Mouse (Mus musculus) forebrain, embryonic 13.5 days (tissue): Measurements from ENCODE around the gene Akap13. TPM values are rescaled to one million over a fixed set of nuclear protein-coding genes. Genes with fewer than 3 reads are reported as not detected.

Experiments used
- ATAC-seq: fragments of 200-750 bp; cut with Nextera tagmentation; 2 replicates; pipeline ENCODE4 v1.8.0; 2017
- H3K27ac ChIP-seq: fragments of 300-500 bp; sonication (generic); 2 replicates; pipeline ENCODE4 v1.5.1; 2015; ENCODE audit warnings: inconsistent platforms, mild to moderate bottlenecking, moderate library complexity
- H3K27me3 ChIP-seq: fragments of 300-500 bp; sonication (generic); 2 replicates; pipeline ENCODE4 v1.6.1; 2015; ENCODE audit warnings: mild to moderate bottlenecking, inconsistent platforms
- H3K36me3 ChIP-seq: fragments of 300-500 bp; sonication (generic); 2 replicates; pipeline ENCODE4 v1.6.1; 2015; ENCODE audit warnings: mild to moderate bottlenecking, inconsistent platforms; ENCODE audit not compliant: poor library complexity, severe bottlenecking
- H3K4me1 ChIP-seq: fragments of 300-500 bp; sonication (generic); 2 replicates; pipeline ENCODE4 v1.6.1; 2015; ENCODE audit warnings: inconsistent platforms
- H3K4me2 ChIP-seq: fragments of 300-500 bp; sonication (generic); 2 replicates; pipeline ENCODE4 v1.6.1; 2015; ENCODE audit warnings: inconsistent platforms, mild to moderate bottlenecking, moderate library complexity
- H3K4me3 ChIP-seq: fragments of 300-500 bp; sonication (generic); 2 replicates; pipeline ENCODE4 v1.5.1; 2015; ENCODE audit warnings: mild to moderate bottlenecking, inconsistent platforms
- H3K9ac ChIP-seq: fragments of 300-500 bp; sonication (generic); 2 replicates; pipeline ENCODE4 v1.6.1; 2015; ENCODE audit warnings: mild to moderate bottlenecking, inconsistent platforms
- H3K9me3 ChIP-seq: fragments of 300-500 bp; sonication (generic); replicated peaks from 2 replicates; pipeline ENCODE4 v1.6.1; 2016; ENCODE audit warnings: inconsistent platforms
- WGBS: fragments of 180-500 bp; shearing (Covaris S2); methylation state at CpG from one replicate; pipeline ENCODE4 v1.1.7; 2015; 5-methylcytosine and 5-hydroxymethylcytosine counted together
- polyA plus RNA-seq: library from polyadenylated mRNA; unstranded; fragments of >200 nt; fragmentation: Nextera tagmentation; extraction: Ambion mirVana; gene quantifications from 2 replicates; pipeline ENCODE4 v1.2.1, GENCODE M21; 2015

Akap13 gene
- polyA plus RNA-seq, 1 experiment from 2014 or later, result 15.2 TPM

DNA sequence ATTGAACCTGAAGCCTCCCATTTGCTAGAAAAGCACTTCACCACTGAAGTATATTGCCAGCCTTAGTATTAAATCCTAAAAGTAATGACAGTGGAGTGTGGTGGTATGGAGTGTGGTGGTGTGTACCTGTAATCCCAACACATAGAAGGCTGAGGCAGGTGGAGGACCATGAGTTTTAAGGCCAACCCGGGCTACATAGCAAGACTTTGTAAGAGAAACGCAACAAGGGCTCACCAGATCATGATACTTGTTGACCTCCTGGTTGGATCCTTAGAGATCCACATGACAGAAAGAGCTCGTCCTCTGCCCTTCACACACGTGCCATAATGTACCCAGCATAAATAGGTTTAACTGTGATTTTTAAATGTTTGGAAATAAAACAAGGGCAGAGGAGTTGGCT is 254.6 kb downstream of the Akap13 start:
- H3K9ac ChIP-seq, result no peak overlapping the region
- no peak overlapping the region for H3K27ac ChIP-seq
- no peak for ATAC-seq
- H3K4me3 ChIP-seq, result no peak overlapping the region
- no peaks in the 10 kb centered on the region for H3K27me3 ChIP-seq
- H3K9me3 ChIP-seq, result no peaks in the 10 kb centered on the region
- H3K4me2 ChIP-seq, result no peak overlapping the region
- 91% methylated on average over 4 of the region's 4 CpGs for whole genome bisulfite sequencing
- peaks cover 4% of the 10 kb centered on the region; the same call in 1 of the 2 replicates for H3K36me3 ChIP-seq
- H3K4me1 ChIP-seq, result no peaks in the 10 kb centered on the region

DNA sequence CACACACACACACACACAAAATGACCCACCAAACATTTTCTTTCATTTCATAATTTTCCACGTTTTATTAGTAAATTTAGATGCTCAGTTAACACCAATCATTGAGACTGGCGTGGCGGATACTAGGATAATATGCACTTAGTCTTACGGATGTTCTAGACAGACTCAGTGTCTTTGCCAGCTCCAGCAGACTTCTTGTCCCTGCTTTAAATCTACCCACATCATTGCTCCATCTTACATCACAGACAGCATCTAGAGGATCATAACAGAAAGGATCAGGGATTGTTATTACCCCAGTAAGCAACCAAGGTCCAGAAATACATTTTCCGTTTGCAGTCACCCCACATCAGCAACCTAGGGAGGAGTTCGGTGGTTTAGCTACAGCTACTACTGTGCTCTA is 255.6 kb downstream of the Akap13 start:
- Histone ChIP-seq H3K36me3 (peaks cover 2% of the 10 kb centered on the region; the same call in 1 of the 2 replicates), H3K4me2 (no peak overlapping the region), H3K27ac (no peak overlapping the region), H3K4me1 (no peaks in the 10 kb centered on the region), H3K27me3 (no peaks in the 10 kb centered on the region), H3K9me3 (no peaks in the 10 kb centered on the region), H3K9ac (no peak overlapping the region), H3K4me3 (no peak overlapping the region)
- 93% methylated on average over 6 of the region's 6 CpGs for WGBS
- ATAC-seq, result no peak

DNA sequence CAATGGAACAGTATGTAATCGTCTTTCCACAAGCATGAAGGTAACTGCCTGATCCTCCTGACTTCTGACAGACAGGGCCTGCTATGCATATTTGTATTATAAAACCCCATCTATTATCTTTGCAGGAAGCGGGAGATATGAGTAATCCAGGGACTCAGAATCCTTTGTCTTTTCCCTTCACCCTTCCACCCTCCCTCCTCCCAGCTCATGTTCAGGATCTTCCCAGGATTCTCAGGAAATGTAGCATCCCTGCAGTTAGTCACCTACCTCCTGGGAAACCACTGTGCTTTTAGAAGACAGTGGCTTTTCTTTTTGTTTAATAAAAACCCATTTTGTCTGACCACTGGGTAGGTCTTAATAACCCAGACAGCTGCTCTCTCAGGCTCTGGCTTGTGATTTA is 256.1 kb downstream of the Akap13 start:
- H3K4me1 ChIP-seq, result no peaks in the 10 kb centered on the region
- no peak overlapping the region for H3K4me2 ChIP-seq
- no peak for ATAC-seq
- no peak overlapping the region for H3K9ac ChIP-seq
- no peak overlapping the region for H3K4me3 ChIP-seq
- H3K27ac ChIP-seq, result no peak overlapping the region
- H3K9me3 ChIP-seq, result no peaks in the 10 kb centered on the region
- no peaks in the 10 kb centered on the region for H3K36me3 ChIP-seq
- no peaks in the 10 kb centered on the region for H3K27me3 ChIP-seq
- 76% methylated on average over 2 of the region's 2 CpGs for WGBS

DNA sequence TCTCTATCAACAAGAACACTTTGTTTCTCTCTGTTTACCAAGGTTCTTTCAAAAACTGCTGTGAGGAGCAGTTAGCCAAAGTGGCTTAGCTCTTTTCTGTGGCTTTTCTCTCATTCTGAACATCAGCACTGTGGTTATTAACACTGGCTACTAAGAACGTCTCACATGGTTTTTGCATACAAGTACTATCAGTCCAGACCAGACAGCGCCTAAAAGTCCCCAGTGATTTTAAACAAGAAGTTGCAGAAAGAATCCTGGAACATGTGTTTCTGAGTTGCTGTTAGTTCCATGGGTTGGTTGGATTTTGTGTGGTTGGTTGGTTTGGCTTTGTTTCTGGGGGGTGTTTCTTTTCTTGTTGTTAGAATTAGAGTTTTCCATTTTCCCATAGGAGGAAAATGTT is 257.5 kb downstream of the Akap13 start:
- H3K27me3 ChIP-seq, result no peaks in the 10 kb centered on the region
- H3K9ac ChIP-seq, result no peak overlapping the region
- H3K4me2 ChIP-seq, result no peak overlapping the region
- H3K4me3 ChIP-seq, result no peak overlapping the region
- WGBS, result 68% methylated on average over 2 of the region's 2 CpGs
- H3K4me1 ChIP-seq, result no peaks in the 10 kb centered on the region
- H3K27ac ChIP-seq, result no peak overlapping the region
- ATAC-seq, result no peak
- H3K36me3 ChIP-seq, result no peaks in the 10 kb centered on the region
- no peaks in the 10 kb centered on the region for H3K9me3 ChIP-seq

DNA sequence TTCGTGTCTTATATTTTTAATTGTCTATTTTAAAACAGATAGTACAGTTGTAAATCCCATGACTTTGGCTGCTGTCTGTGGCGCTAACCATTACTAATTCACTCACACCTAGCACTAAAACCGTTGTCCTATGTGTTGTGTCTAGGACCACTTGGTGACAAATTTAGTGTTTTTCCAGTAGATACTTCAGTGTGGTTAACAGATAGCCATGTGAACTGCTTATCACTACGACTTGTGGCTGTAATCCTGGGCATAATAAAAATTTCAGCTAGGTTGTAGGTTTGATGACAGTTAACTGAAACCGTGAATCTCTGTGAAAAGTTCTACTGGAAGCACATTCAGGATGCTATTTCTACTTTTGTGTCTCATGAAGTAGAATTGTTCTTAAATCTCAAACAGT is 258.6 kb downstream of the Akap13 start:
- no peak for ATAC-seq
- H3K4me3 ChIP-seq, result no peak overlapping the region
- 96% methylated on average over 5 of the region's 5 CpGs for WGBS

DNA sequence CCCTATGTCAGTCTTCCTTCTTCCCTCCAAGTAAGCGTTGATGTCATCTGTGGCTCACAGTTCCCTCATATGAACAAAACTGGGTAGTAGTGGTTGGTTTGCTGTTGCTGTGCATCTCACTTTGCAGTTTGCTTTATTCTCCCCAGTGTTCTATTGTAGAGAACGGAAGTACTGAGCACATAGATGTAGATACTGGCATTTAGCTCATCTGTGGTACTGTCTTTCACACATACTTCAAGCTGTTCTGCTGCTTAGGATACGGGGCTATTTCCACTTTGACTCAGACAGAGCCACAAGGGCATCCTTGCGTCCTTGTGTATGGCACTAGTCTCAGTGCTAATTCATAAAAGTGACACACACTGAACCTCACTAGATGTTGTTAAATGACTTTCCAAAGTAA is 259.7 kb downstream of the Akap13 start:
- 92% methylated on average over 4 of the region's 4 CpGs for WGBS
- Histone ChIP-seq H3K4me2 (no peak overlapping the region), H3K9ac (no peak overlapping the region), H3K27me3 (no peaks in the 10 kb centered on the region), H3K27ac (no peak overlapping the region), H3K4me3 (no peak overlapping the region), H3K9me3 (no peaks in the 10 kb centered on the region), H3K4me1 (no peaks in the 10 kb centered on the region), H3K36me3 (no peaks in the 10 kb centered on the region)
- ATAC-seq, result no peak

More for the DNA sequence above, 258.6 kb downstream of the Akap13 start:
- H3K4me1 ChIP-seq, result no peaks in the 10 kb centered on the region
- no peak overlapping the region for H3K27ac ChIP-seq
- no peaks in the 10 kb centered on the region for H3K27me3 ChIP-seq
- no peaks in the 10 kb centered on the region for H3K9me3 ChIP-seq
- no peaks in the 10 kb centered on the region for H3K36me3 ChIP-seq
- no peak overlapping the region for H3K9ac ChIP-seq
- H3K4me2 ChIP-seq, result no peak overlapping the region

DNA sequence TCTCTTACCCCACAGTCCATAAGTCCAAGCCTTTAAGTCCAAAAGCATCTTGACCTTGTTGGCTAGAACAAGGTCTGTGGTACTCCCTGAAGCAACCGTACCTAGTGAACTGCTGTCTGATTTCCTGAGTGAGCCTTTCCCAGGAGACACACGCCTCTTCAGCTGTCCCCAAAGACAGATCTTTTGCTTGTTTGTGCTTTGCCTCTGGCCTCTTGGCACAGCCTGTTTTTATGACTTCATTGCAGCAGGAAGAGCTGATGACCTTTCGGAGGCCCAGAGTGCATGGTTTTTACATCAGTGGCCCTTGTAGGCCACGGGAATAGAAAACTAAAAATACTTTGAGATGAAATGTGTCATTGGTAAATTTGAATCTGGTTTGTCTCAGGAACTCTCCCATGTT is 260.6 kb downstream of the Akap13 start:
- no peak for ATAC-seq
- WGBS, result 91% methylated on average over 4 of the region's 4 CpGs
- no peak overlapping the region for H3K4me3 ChIP-seq
- H3K9me3 ChIP-seq, result no peaks in the 10 kb centered on the region
- H3K9ac ChIP-seq, result no peak overlapping the region
- no peaks in the 10 kb centered on the region for H3K36me3 ChIP-seq
- no peak overlapping the region for H3K4me2 ChIP-seq
- H3K4me1 ChIP-seq, result no peaks in the 10 kb centered on the region
- H3K27me3 ChIP-seq, result no peaks in the 10 kb centered on the region
- no peak overlapping the region for H3K27ac ChIP-seq

DNA sequence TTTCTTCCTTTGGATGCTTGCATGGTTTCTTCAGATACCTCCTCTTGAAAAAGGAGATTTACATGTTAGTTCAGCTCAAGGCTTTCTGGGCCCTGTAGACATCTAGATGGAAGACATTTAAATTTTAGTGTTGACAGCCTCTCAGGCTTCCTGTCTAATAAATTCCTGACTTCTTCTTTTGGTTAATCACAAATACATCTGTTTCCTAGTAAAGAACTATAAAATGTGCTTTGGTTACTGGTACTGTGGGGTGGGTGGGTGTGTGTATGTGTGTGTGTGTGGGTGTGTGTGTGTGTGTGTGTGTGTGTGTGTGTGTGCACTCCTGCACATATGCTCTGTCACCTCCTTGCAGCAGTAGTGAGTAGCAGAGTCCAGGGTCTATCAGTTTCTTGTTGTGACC is 262.0 kb downstream of the Akap13 start:
- Histone ChIP-seq H3K27ac (no peak overlapping the region), H3K9me3 (no peaks in the 10 kb centered on the region), H3K36me3 (0 out of 2 replicates have a peak, but pooled peaks cover 3% of the 10 kb centered on the region), H3K27me3 (no peaks in the 10 kb centered on the region), H3K4me1 (no peaks in the 10 kb centered on the region), H3K4me2 (no peak overlapping the region), H3K9ac (no peak overlapping the region), H3K4me3 (no peak overlapping the region)
- no peak for ATAC-seq

DNA sequence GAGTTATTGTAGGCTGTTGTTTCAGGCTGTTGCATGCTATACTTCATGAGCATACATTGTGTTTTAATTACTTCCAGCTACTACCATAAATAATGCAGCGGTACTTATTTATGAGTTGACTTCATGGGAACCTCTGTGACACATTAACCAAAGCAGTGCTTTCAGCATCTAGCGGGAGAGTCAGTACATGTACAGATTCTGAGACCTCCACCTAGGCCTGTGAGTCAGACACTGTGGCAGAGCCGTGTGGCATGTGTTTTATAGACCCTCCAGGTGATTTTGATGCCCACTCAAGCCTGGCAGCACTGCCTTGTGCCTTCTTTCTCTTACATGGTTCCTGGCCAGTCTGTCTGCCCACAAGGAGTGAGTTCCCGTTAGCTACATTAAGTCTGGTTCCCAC is 266.0 kb downstream of the Akap13 start:
- ATAC-seq, result no peak
- Histone ChIP-seq H3K4me3 (no peak overlapping the region), H3K27me3 (no peaks in the 10 kb centered on the region), H3K27ac (no peak overlapping the region), H3K4me2 (no peak overlapping the region), H3K36me3 (peaks cover 18% of the 10 kb centered on the region; the same call in 1 of the 2 replicates), H3K9me3 (no peaks in the 10 kb centered on the region), H3K9ac (no peak overlapping the region), H3K4me1 (no peaks in the 10 kb centered on the region)
- 93% methylated on average over 4 of the region's 4 CpGs for WGBS

DNA sequence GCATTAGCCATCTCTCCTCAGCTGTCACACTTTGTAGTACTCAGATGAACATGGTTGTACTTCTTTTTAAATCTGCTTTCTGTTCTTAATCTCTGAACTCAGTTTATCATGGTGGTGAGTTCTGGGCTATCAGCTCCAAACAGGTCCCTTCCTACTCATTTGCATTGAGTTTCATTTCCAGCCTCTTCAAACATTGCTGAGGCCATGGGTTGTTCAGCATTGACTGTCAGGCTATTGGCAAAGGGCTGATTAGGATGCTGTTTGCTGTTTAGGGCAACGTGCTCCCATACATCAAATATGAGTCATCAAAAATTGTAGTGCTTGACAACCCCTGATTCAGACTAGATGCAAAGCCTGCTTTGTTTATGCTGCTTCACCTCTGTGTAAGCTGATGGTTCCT is 268.7 kb downstream of the Akap13 start:
- no peaks in the 10 kb centered on the region for H3K27me3 ChIP-seq
- H3K4me3 ChIP-seq, result no peak overlapping the region
- no peak overlapping the region for H3K9ac ChIP-seq
- no peak overlapping the region for H3K27ac ChIP-seq
- 94% methylated on average over 1 of the region's 1 CpGs for WGBS
- no peak for ATAC-seq
- peaks cover 34% of the 10 kb centered on the region for H3K36me3 ChIP-seq
- H3K4me2 ChIP-seq, result no peak overlapping the region
- H3K4me1 ChIP-seq, result no peaks in the 10 kb centered on the region
- H3K9me3 ChIP-seq, result no peaks in the 10 kb centered on the region

DNA sequence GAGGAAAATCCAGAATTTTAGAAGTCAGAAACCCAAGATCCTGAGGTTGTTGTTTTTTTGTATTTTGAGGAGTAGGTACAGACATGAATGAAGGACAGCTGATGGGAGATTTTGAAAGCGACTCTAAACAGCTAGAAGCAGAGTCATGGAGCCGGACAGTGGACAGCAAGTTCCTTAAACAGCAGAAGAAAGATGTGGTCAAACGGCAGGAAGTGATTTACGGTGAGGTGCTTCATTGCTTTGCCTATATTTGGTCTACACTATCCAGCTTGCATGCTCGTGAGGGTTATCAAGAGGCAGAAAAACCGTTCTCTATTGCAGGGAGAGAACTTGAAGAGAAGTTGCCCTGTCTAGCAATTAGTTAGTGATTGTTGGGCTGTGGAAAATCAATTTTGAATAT is 270.6 kb downstream of the Akap13 start:
- Histone ChIP-seq H3K4me2 (no peak overlapping the region), H3K4me3 (no peak overlapping the region), H3K27me3 (no peaks in the 10 kb centered on the region), H3K9ac (no peak overlapping the region), H3K27ac (no peak overlapping the region), H3K9me3 (no peaks in the 10 kb centered on the region), H3K36me3 (peaks cover 51% of the 10 kb centered on the region), H3K4me1 (no peaks in the 10 kb centered on the region)
- WGBS, result 95% methylated on average over 6 of the region's 6 CpGs
- no peak for ATAC-seq

DNA sequence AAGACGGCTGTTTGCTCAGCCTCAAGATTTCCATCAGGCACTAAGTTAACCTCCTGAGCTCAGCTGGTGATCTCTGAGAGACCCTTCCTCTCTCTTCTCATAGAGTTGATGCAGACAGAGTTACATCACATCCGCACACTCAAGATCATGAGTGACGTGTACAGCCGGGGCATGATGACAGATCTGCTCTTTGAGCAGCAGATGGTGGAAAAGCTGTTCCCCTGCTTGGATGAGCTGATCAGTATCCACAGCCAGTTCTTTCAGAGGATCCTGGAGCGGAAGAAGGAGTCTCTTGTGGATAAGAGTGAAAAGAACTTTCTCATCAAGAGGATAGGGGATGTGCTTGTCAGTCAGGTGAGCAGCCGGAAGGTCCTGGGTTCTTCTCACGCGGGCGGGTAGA is 271.5 kb downstream of the Akap13 start:
- Histone ChIP-seq H3K36me3 (peaks cover 53% of the 10 kb centered on the region), H3K4me1 (no peaks in the 10 kb centered on the region), H3K9me3 (no peaks in the 10 kb centered on the region), H3K4me3 (no peak overlapping the region), H3K27ac (no peak overlapping the region), H3K4me2 (no peak overlapping the region), H3K9ac (no peak overlapping the region), H3K27me3 (no peaks in the 10 kb centered on the region)
- ATAC-seq, result no peak
- WGBS, result 93% methylated on average over 9 of the region's 9 CpGs

DNA sequence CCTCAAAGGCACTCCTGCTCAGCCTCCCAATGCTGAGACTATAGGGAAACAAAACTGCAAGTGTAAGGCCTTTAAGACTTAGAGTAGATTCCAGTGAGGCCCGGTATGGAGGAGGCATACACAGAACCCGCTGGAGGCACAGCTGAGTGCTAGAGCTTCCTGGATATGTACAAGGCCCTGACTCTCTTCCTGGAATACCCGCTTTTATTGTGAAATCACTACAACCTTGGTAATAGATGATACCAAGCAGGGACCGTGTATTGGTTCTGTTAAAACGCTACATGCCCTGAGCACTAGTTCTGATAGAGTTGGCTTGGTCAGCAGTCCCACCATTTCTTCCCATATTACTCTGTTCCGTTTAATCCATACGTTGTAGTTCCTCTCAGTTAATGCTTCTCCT is 274.3 kb downstream of the Akap13 start:
- Histone ChIP-seq H3K27me3 (no peaks in the 10 kb centered on the region), H3K4me3 (no peak overlapping the region), H3K9ac (no peak overlapping the region), H3K27ac (no peak overlapping the region), H3K4me2 (no peak overlapping the region), H3K36me3 (peaks cover 50% of the 10 kb centered on the region), H3K9me3 (no peaks in the 10 kb centered on the region), H3K4me1 (no peaks in the 10 kb centered on the region)
- no peak for ATAC-seq
- 96% methylated on average over 7 of the region's 7 CpGs for WGBS
